Mouse (Mus musculus) spleen, postnatal 36 days (tissue): ENCODE results near the gene Scfd2.

Source experiments
- DNase-seq, 2 experiments: peaks; one replicate each; pipeline ENCODE4 v3.0.0; 2022; ENCODE audit warnings: low spot score in 2 of 2, mixed read lengths in 1 of 2

Scfd2 gene

DNA sequence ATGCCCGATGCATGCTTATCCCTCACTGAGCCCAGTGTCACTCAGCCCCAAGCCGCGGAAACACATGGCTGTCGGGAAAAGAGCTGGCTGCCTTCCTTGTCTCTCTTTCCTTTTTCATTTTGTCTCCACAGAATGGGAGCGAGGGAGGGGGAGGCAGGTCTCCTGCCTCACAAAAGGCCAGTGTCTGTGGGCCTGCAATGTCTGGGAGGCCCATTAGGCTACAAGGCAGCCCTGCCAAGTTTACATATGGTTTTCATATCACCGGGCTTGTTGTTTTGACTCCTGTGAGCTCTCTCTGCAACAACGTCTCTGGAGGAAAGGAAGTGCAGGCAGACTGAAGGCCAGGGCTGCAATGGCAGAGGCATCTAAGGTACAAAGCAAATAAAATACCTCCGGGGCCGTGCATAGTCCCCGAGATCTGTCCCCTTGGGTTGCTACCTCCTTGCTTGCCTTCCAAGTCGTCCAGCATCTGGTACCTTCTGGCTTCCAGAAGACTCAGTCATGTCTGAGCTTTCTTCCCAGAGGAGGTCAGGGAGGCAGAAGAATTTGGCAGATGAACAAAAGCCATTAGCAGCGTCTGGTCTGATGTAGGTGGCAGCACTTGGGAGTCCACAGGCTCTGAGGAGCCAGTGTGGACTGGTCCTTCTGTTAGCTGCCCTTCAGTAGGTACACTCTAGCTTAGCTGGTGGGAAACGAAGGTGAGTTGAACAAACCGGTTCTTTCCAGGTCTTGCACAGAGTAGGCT lies 355.9 kb downstream of the Scfd2 start:
- no peak for DNase-seq

DNA sequence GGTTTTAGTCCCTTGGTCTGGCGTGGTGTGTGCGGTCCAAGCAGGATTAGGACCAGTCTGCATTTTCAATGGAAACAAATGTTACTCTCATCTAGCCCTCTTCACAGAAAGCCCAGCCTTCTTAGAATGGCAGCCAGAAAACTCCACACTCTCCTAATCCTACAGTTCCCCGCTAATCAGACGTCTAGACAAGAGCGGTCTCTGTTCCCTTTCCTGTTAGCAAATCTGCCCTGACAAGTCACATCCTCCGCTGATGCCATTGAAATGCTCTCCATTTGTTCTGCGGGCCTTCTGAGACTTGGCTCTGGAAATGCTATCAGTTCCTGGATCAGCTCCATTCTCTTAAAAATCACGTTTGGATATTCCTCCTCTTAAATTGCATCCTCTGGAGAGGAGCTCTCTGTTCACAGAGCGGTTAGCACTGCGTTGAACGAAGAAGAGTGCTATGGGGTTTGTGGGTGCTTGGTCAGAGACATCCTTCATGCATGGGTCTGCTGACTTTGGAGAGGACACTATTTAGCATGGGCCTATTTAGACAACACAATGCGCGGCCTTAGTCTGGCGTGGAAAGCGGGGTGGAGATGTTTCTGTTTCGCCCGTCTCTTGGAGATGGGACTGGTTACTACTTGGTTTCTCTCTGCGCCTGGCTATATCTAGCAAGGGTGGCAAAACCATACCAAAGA lies 358.3 kb downstream of the Scfd2 start:
- no peak for DNase-seq

DNA sequence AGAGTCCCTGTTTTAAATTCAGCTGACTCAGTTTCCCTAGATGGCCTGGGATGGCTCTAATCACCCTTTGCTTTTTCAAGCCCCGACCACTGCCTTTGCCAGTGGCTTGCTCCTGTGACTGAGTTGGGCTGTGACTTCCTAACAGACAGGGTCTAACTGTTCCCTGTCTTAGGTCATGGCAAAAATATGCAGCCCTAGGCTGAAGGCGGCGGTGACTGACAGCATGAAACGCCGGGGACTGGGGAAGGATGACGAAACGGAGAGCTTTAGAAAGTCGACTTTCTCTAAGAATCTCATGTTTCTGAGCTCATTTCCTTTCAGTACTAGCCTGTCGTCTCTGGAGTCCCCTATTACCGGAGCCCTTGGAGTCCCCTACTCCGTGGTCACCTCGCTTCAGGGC lies 359.4 kb downstream of the Scfd2 start:
- no peak for DNase-seq

DNA sequence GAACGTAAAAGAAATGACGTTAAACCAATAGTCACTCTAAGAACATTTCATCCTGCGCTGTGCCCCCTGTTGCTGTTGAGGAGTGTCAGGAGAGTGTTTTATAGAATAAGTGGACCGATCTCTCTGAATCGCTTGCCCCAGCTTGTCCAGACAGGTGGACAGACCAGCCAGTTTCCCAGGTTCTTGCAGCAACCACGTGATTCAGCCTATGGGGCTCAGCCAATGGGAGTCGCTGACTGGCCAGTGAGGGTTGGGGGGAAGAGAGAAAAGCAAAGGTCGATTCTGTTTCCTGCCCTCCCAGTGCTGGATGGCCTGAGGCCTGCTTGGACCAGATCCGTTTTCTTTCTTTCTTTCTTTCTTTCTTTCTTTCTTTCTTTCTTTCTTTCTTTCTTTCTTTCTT lies 359.8 kb downstream of the Scfd2 start:
- DNase-seq = no peak

DNA sequence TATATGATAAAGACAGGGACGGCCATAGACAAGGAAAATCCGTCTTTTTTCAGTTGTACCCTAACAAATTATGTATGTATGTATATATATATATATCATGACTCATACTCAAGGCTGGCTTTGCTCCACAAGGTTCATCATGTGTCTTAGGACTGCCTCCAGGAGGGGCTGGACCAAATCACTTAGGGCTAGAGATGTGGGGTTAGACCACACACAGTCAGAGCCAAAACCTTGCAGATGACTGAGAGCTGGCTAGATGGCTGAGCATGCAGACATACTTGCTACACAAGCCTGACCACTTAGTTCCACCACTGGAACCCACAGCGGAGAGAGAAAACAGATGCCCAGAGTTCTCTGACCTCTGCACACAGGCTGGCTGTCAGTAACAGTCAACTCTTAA lies 363.5 kb downstream of the Scfd2 start:
- no peak for DNase-seq

DNA sequence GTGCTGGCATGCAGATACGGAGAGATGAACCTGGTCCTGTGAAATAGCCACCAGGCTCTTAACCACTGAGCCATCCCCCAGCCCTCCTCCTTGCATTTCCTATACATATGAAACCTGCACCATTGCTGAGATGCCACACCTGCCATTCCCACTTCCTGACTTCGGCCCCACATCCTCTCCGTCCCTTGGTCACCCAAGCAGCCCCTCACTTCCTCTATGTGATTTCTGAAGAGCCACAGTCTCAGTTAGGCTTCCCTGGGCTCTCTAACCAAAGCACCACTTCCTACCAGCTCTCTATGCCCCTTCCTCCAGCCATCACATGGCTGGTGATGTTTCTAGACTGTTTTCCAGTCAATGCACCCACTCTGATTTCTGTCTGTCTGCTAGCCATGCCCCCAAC lies 364.9 kb downstream of the Scfd2 start:
- DNase-seq = no peak

DNA sequence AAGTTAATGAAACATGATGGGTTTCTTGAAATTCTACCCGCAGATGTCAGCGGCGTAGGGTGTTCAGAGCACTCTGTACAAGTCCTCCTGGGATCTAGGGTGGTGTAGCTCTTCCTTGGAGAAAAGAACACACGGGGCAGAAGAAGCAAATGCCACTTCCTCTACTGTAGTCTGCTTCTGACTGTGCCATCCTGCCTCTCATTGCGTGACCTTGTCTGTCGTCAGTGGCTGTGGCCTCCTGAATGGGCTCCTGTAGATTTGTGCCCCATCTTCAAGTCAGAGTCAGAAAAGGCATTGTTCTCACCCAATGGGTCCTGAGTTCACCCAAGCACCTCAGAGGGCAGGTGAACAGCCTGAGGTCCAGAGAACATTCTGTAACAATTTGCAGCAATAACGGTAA lies 367.0 kb downstream of the Scfd2 start:
- no peak for DNase-seq

- DNase-seq = no peak
Measured at GRCm38 (mm10) chr5:74163141-74163540, 368.4 kb downstream of the Scfd2 start.

GRCm38 (mm10) chr5:74162013-74162412 lies 369.5 kb downstream of the Scfd2 start:
- DNase-seq = no peak

DNA sequence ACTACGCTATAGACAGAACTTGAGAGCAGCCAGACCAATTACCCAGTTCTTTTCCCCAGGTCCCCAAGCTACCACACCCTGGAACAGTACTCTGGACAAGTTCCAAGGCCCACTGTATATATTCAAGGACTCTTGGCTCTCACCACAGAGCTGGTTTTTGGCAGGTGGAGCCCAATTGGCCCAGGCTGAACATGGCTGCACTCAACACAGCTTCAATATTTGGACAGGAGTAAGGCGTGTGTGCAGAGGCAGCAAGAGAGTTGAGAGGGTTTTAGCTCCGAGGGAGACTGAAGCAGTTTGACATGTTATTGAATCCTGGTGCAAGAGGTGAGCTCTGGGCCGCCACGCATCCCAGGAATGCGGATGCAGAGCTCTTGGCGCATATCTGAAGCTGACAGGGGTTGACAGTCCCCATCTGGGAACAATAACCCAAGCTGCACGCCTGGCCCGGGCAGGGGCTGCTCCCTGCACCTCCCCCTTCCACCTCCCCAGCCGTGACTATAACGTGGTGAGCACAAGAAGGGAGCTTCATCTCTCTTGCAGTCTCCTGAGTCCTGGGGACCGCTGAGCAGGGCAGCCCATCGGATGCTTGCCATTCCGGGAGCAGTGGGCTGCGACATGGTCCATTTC lies 370.1 kb downstream of the Scfd2 start:
- DNase-seq = no peak

DNA sequence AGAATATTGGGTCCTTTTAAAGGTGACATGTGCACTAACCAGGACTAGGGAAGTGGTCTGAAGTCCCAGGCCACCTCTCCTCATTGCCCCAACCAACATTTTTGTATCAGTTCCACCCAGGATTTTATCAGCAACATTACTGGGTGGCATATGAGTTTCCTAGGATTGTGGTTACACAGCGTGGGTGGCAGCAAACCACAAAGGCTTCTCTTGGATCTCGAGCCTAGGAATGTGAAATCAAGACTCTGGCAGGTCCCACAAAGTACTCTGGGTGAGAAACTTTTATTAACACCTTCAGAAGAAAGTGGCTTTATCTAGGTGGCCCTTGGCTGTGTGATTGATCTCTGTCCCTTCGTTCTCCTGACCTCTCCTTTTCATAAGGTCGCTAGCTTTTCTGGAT lies 371.2 kb downstream of the Scfd2 start:
- DNase-seq = no peak

DNA sequence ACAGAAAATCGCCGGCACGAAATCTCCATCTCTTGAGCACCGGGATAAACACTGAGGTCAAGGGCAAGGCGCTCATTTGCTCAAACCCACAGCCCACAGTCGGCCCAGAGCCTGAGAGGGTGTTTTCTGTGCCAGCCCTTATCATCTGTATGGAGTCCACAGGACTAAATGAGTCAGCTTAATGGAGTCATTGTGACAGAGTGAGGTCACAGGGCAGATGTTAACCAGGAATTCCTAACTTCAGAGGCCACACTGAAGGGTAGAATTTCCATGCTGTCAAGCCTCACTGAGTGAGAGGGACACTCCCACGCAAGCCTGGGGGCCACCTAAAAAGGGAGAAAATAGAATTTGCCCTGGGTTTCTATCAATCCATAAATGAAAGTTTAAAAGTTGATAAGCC lies 371.7 kb downstream of the Scfd2 start:
- DNase-seq = no peak

GRCm38 (mm10) chr5:74158929-74159632 lies 372.5 kb downstream of the Scfd2 start:
- no peak for DNase-seq

DNA sequence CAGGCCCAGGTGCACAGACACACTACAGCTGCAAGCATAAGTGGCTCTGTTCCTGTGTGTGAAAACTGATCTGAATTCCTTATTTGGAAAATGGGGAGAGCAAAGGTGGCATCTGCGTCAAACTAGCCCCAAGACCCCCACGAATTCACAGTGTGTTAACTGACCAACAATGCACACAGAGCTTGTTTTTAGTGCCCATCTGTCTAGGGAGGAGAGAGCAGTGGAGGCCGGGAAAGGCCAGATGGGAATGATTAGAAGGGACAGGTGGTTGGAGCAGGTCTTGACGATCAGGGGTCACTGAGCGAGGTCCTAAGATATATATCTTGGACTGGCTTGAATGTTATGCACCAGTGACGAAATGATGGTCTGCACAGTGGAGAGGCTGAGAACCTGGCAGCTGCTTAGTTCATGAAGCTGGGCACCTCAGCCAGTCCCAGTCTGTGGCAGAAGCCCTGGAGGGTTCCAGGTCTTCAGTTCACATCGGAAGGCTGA lies 375.7 kb downstream of the Scfd2 start:
- DNase-seq = no peak
